In genomic region chr1:186695361-186695760, GRCm38 (mm10) we compare ENCODE assay signal across 11 mouse cellular contexts. TPM values are rescaled to one million over a fixed set of nuclear protein-coding genes. Genes with fewer than 3 reads are reported as not detected.
DNase-seq lines count a peak whose midpoint lies in the region; ATAC-seq lines count a peak whose summit lies in the region.
"Had no signal": no experiment of that assay in that cellular context is flagged by ENCODE, and none has a peak within 500 bp of the region (broad histone marks: within the 10 kb centered on the region; RNA-seq: fewer than 3 reads in every experiment).

No protein-coding gene starts in this region.

- 28% methylated on average over 4 of the region's 4 CpGs for WGBS in intestine, embryonic 16.5 days

- peak; percentile 42; the same call in 1 of the 2 replicates for ATAC-seq in intestine, embryonic 16.5 days
- ATAC-seq: liver, embryonic 12.5 days; midbrain, embryonic 15.5 days had no signal

- no peaks in the 10 kb centered on the region for H3K27me3 ChIP-seq in intestine, embryonic 16.5 days (replicated peaks; ENCODE audit: control insufficient read depth, insufficient read depth, low read length)
- H3K27me3 ChIP-seq: liver, embryonic 12.5 days; midbrain, embryonic 15.5 days had no signal

- H3K27ac ChIP-seq in intestine, embryonic 16.5 days (ENCODE audit: low read length), result 0 out of 2 replicates have a peak overlapping the region, but pooled peaks have one; percentile 15
- H3K27ac ChIP-seq: liver, embryonic 12.5 days; midbrain, embryonic 15.5 days had no signal

- DNase-seq in gastrocnemius, postnatal 10 days, result peak; percentile 32
- DNase-seq in gastrocnemius, postnatal 36 days, result no peak
- peak; percentile 11 for DNase-seq in testis, postnatal 14 days (ENCODE audit: low spot score)
- DNase-seq in testis, postnatal 10 days (ENCODE audit: low spot score), result no peak
- no peak for DNase-seq in left cerebral cortex, postnatal 36 days (ENCODE audit: low spot score in 2 of 2)
- DNase-seq in cerebellum, postnatal 14 days, result no peak
- no peak for DNase-seq in thymus, postnatal 0 days (ENCODE audit: low spot score)
- DNase-seq: B cell, adult 2 months had no signal

- no peak overlapping the region for H3K9ac ChIP-seq in intestine, embryonic 16.5 days (ENCODE audit: low read depth, low read length)
- H3K9ac ChIP-seq: liver, embryonic 12.5 days; midbrain, embryonic 15.5 days had no signal

- no peak overlapping the region for H3K4me3 ChIP-seq in intestine, embryonic 16.5 days (ENCODE audit: low read length)
- H3K4me3 ChIP-seq: liver, embryonic 12.5 days; midbrain, embryonic 15.5 days had no signal

- H3K36me3 ChIP-seq in intestine, embryonic 16.5 days (ENCODE audit: control insufficient read depth, insufficient read depth, low read length), result no peaks in the 10 kb centered on the region
- H3K36me3 ChIP-seq: liver, embryonic 12.5 days; midbrain, embryonic 15.5 days had no signal

- no peaks in the 10 kb centered on the region for H3K9me3 ChIP-seq in intestine, embryonic 16.5 days (ENCODE audit: control insufficient read depth, low read length)
- H3K9me3 ChIP-seq: liver, embryonic 12.5 days; midbrain, embryonic 15.5 days had no signal

- no peak overlapping the region for H3K4me2 ChIP-seq in intestine, embryonic 16.5 days (ENCODE audit: low read depth, low read length)
- H3K4me2 ChIP-seq: liver, embryonic 12.5 days; midbrain, embryonic 15.5 days had no signal

- peaks cover 6% of the 10 kb centered on the region; the same call in 1 of the 2 replicates for H3K4me1 ChIP-seq in intestine, embryonic 16.5 days (ENCODE audit: control insufficient read depth, insufficient read depth, low read length)
- H3K4me1 ChIP-seq: liver, embryonic 12.5 days; midbrain, embryonic 15.5 days had no signal

- intact Hi-C loops in gastrocnemius, postnatal 36 days (cut with DNase I), result no loop called here
- intact Hi-C loops in left cerebral cortex, postnatal 36 days (cut with DNase I), result no loop called here

RNA-seq across cellular contexts. Expression of gene Tgfb2, which starts 10.4 kb away (rescaled TPM):
- total RNA-seq in gastrocnemius, postnatal 10 days (2021), result 10 to 100 TPM; 28.4 to 38.7 TPM
- total RNA-seq in gastrocnemius, postnatal 36 days (2021), result 10 to 100 TPM; 10.7 to 11.4 TPM
- 11.0 and 12.2 TPM in 2 replicates for polyA plus RNA-seq in intestine, embryonic 16.5 days (2015; fragmentation: Nextera tagmentation; extraction: Ambion mirVana)
- total RNA-seq in left cerebral cortex, postnatal 36 days (2021), result 1 to 10 TPM; 6.1 to 7.9 TPM
- 2.4 and 2.5 TPM in 2 replicates for polyA plus RNA-seq in thymus, postnatal 0 days (2015; fragmentation: Nextera tagmentation; extraction: Ambion mirVana)

RNA-seq across cellular contexts. Expression of gene Rrp15, which starts 53.8 kb away (rescaled TPM):
- total RNA-seq in gastrocnemius, postnatal 10 days (2021), result 10 to 100 TPM; 15.9 to 18.2 TPM
- 10 to 100 TPM; 10.9 to 12.4 TPM for total RNA-seq in gastrocnemius, postnatal 36 days (2021)
- polyA plus RNA-seq in intestine, embryonic 16.5 days (2015; fragmentation: Nextera tagmentation; extraction: Ambion mirVana), result 53.9 and 61.2 TPM in 2 replicates
- total RNA-seq in left cerebral cortex, postnatal 36 days (2021), result 10 to 100 TPM; 13.7 to 13.8 TPM
- polyA plus RNA-seq in thymus, postnatal 0 days (2015; fragmentation: Nextera tagmentation; extraction: Ambion mirVana), result 55.3 and 62.8 TPM in 2 replicates

Comparison
In these comparisons a context has a peak if more than half of its experiments do, and no peak if none do; other contexts are left out.
1. DNase-seq: peak in gastrocnemius, postnatal 10 days (single experiment) and testis, postnatal 14 days (single experiment); none in gastrocnemius, postnatal 36 days (0 of 2), testis, postnatal 10 days (single experiment), left cerebral cortex, postnatal 36 days (0 of 2), cerebellum, postnatal 14 days (0 of 2) and thymus, postnatal 0 days (single experiment).